Mouse (Mus musculus) testis, adult 2 months (tissue): ENCODE results near the gene Cpsf6. TPM values are rescaled to one million over a fixed set of nuclear protein-coding genes. Genes with fewer than 3 reads are reported as not detected.
"Not testable (repeated sequence)": the region's sequence is repeated elsewhere in the genome, so short reads cannot be mapped to it uniquely, and the experiment has no call there.

ENCODE experiments used
- H3K27ac ChIP-seq: fragments of 200-500 bp; 2 replicates; pipeline ENCODE4 v1.5.1; 2012; ENCODE audit warnings: low read depth, low read length; ENCODE audit not compliant: control insufficient read depth, insufficient read depth
- H3K27me3 ChIP-seq: fragments of 200-500 bp; 2 replicates; pipeline ENCODE4 v1.6.1; 2012; ENCODE audit warnings: mild to moderate bottlenecking, low read length, moderate library complexity; ENCODE audit not compliant: control insufficient read depth, insufficient read depth
- H3K36me3 ChIP-seq: fragments of 200-500 bp; 2 replicates; pipeline ENCODE4 v1.6.1; 2012; ENCODE audit warnings: mild to moderate bottlenecking, low read length; ENCODE audit not compliant: control insufficient read depth, insufficient read depth
- H3K4me1 ChIP-seq: fragments of 200-500 bp; 2 replicates; pipeline ENCODE4 v1.6.1; 2012; ENCODE audit warnings: low read length; ENCODE audit not compliant: control insufficient read depth, insufficient read depth
- H3K4me3 ChIP-seq: fragments of 200-500 bp; 2 replicates; pipeline ENCODE4 v1.5.1; 2012; ENCODE audit warnings: low read depth, mild to moderate bottlenecking, low read length, moderate library complexity, mixed read lengths; ENCODE audit not compliant: control insufficient read depth
- CTCF ChIP-seq: fragments of 200-500 bp; IDR thresholded peaks from 2 replicates; pipeline ENCODE4 v1.5.1; 2012; ENCODE audit warnings: low read depth, mild to moderate bottlenecking, inconsistent platforms, low read length, moderate library complexity; ENCODE audit not compliant: control insufficient read depth, insufficient read depth, insufficient replicate concordance
- POLR2A ChIP-seq: fragments of 200-500 bp; IDR thresholded peaks from 2 replicates; pipeline ENCODE4 v1.6.1; 2012; ENCODE audit warnings: low read depth, mild to moderate bottlenecking, inconsistent platforms, low read length, moderate library complexity; ENCODE audit not compliant: control insufficient read depth
- polyA plus RNA-seq: library from polyadenylated mRNA; depleted of rRNA; stranded (reverse); fragments of >200 nt; gene quantifications from 2 replicates; pipeline ENCODE4 v1.2.3, GENCODE M21; 2012

The Cpsf6 gene
- polyA plus RNA-seq, 1 experiment = 26.7 TPM

DNA sequence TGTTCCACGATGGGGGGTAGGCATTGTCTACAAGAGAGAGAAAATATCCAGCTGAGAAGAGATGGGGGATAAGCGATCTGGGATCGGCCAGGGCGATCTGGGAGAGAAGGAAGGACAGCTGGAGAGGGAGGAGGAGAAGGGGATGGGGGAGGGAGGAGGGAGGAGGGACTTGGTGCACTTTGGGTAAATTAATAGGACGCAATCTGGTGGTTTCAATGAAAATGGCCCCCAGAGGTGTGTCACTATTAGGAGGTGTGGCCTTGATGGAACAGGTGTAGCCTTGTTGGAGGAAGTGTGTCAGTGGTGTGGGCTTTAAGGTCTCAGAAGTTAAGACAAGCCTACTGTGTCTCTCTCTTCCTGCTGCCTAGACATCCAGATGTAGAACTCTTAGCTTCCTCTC, 11.2 kb upstream of the Cpsf6 start:
- H3K4me1 ChIP-seq = peaks cover 16% of the 10 kb centered on the region
- H3K4me3 ChIP-seq = peak overlapping the region; percentile 82
- H3K36me3 ChIP-seq = no peaks in the 10 kb centered on the region
- TF ChIP-seq CTCF (no peak), POLR2A (no peak)
- H3K27ac ChIP-seq = no peak overlapping the region
- no peaks in the 10 kb centered on the region for H3K27me3 ChIP-seq

GRCm38 (mm10) chr10:117389904-117390875, 10.4 kb upstream of the Cpsf6 start:
- TF ChIP-seq POLR2A (0 out of 2 replicates have a peak, but pooled peaks have one; percentile 32), CTCF (no peak)
- Histone ChIP-seq H3K36me3 (no peaks in the 10 kb centered on the region), H3K4me3 (peak overlapping the region; percentile 82)

GRCm38 (mm10) chr10:117389371-117389740, 9.5 kb upstream of the Cpsf6 start:
- peaks cover 16% of the 10 kb centered on the region for H3K4me1 ChIP-seq
- no peaks in the 10 kb centered on the region for H3K27me3 ChIP-seq
- H3K36me3 ChIP-seq = no peaks in the 10 kb centered on the region
- H3K4me3 ChIP-seq = no peak overlapping the region
- TF ChIP-seq CTCF (no peak), POLR2A (no peak)
- H3K27ac ChIP-seq = no peak overlapping the region

More at GRCm38 (mm10) chr10:117389904-117390875, 10.4 kb upstream of the Cpsf6 start:
- Histone ChIP-seq H3K27me3 (no peaks in the 10 kb centered on the region), H3K27ac (peak overlapping the region; percentile 77), H3K4me1 (peaks cover 16% of the 10 kb centered on the region)

- no peak overlapping the region for H3K27ac ChIP-seq
- H3K36me3 ChIP-seq = no peaks in the 10 kb centered on the region
- no peaks in the 10 kb centered on the region for H3K27me3 ChIP-seq
- H3K4me3 ChIP-seq = no peak overlapping the region
- peaks cover 14% of the 10 kb centered on the region for H3K4me1 ChIP-seq
- TF ChIP-seq POLR2A (no peak), CTCF (no peak)
These were observed 9.0 kb upstream of the Cpsf6 start for GRCm38 (mm10) chr10:117388637-117389370.

DNA sequence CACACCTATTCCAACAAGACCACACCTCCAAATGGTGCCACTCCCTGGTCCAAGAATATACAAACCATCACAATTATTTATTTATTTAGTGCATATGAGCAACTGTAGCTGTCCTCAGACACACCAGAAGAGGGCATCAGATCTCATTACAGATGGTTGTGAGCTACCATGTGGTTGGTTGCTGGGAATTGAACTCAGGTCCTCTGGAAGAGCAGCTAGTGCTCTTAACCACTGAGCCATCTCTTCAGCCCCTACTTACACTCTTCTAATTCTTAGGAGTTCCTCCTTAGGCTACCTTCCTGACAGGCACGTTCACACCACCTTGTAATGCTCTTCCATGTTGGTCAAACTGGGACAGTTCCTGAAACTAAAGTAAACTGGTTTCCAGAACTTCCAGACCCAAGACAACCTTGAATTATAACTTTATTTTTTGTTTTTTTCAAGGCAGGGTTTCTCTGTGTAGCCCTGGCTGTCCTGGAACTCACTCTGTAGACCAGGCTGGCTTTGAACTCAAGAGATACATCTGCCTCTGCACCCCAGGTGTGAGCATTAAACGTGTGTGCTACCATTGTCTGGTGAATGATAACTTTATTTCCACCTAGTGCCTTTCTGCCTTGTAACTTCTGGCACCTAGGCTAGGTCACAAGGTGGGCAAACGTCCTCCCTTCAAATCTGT, 8.3 kb upstream of the Cpsf6 start:
- not testable (repeated sequence) for H3K27ac ChIP-seq, H3K4me3 ChIP-seq, H3K36me3 ChIP-seq, H3K27me3 ChIP-seq
- H3K4me1 ChIP-seq = peaks cover 10% of the 10 kb centered on the region

DNA sequence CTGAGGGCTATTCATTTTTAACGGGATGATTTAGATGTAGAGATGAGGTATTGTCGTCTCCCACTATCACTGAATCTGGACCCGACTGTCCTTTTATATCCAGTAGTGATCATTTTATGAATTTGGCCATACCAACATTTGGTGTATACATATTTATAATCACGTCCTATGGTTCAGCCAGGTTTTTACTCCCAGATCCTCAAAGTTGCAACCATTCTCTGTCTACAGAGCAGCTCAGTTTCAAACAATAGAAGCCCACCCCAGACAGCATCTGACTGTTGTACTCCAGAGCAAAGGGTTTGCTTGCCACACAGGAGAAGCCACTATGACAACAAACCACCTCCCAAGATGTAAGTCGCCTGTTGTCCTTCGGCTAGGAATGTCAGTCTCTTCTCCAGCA, 7.2 kb upstream of the Cpsf6 start:
- H3K36me3 ChIP-seq = no peaks in the 10 kb centered on the region
- H3K27me3 ChIP-seq = no peaks in the 10 kb centered on the region
- no peak overlapping the region for H3K27ac ChIP-seq
- H3K4me1 ChIP-seq = peaks cover 9% of the 10 kb centered on the region
- TF ChIP-seq POLR2A = no peak
- no peak overlapping the region for H3K4me3 ChIP-seq

DNA sequence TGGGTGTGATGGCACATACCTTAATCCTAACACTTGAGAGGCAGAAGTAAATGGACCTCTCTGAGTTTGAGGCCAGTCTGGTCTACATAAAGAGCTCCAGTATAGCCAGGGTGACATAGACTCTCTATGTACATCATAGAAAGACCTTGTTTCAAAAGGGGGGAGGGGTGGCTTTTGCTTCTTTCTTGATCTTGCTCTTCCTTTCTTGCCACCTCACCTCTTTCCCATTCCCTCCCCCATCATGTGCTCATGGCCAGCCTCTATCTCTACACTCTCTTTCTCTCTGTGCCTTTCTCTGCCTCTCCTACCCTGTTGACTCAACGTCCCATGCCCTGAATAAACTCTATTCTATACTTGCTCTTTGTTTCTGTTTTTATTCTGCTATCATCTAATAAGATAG, 6.4 kb upstream of the Cpsf6 start:
- Histone ChIP-seq H3K27ac (no peak overlapping the region), H3K27me3 (no peaks in the 10 kb centered on the region), H3K4me1 (peaks cover 9% of the 10 kb centered on the region), H3K4me3 (no peak overlapping the region), H3K36me3 (no peaks in the 10 kb centered on the region)
- TF ChIP-seq CTCF = no peak
- TF ChIP-seq POLR2A = no peak
